Mouse (Mus musculus): ENCODE measurements around the gene Amotl2. TPM values are rescaled to one million over a fixed set of nuclear protein-coding genes. Genes with fewer than 3 reads are reported as not detected.

Amotl2 gene
- total and polyA plus RNA-seq, 3 experiments = not detected

DNA sequence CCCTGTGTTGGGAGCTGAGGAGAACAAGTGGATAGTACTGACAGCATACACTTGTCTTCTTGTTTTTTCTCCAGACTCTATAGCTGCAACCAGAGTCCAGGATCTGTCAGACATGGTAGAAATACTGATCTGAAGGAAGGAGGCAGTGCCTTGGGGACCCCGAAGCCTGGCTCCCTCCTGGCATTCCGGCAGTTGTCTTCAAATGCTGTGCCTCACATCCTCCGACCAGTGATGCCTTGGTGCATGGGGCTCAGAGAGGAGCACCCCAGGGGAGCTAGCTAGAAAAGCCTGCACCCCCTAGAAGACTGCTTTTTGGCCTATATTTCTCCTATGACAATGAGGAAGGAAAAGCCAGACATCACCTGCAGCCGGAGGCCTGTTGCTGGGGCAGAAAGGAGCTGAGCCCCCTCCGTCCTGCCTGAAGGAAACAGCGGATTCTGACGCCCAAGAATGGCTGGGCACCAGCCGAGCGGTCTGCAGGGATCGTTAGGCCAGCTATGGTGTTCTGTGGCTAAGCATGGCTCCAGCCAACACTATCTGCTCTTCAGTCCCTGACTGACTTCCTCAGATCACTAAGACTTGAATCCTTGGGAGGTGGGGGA, 15.2 kb downstream of the Amotl2 start:
- Histone ChIP-seq H3K9ac (ENCODE audit: control insufficient read depth, low read depth, low read length, poor library complexity, severe bottlenecking) (no peak overlapping the region), H3K9me3 (replicated peaks; ENCODE audit: insufficient read depth, low read length) (no peaks in the 10 kb centered on the region), H3K79me2 (ENCODE audit: control insufficient read depth, insufficient read depth, low read length, poor library complexity) (no peaks in the 10 kb centered on the region), H3K27me3 (ENCODE audit: control insufficient read depth in 1 of 2, insufficient read depth in 2 of 2, low read length in 2 of 2) (no peaks in the 10 kb centered on the region), H3K4me1 (ENCODE audit: control insufficient read depth in 1 of 2, insufficient read depth in 2 of 2, low read length in 2 of 2) (no peaks in the 10 kb centered on the region), H3K4me3 (ENCODE audit: control insufficient read depth in 1 of 2, insufficient read depth in 1 of 2, low read depth in 2 of 2, low read length in 2 of 2) (no peak overlapping the region), H3K27ac (ENCODE audit: control insufficient read depth, low read depth, low read length) (no peak overlapping the region), H3K36me3 (ENCODE audit: control insufficient read depth in 1 of 2, insufficient read depth in 2 of 2, low read length in 2 of 2) (no peaks in the 10 kb centered on the region)
- TF ChIP-seq ETS1 (IDR thresholded peaks at IDR 0.05; ENCODE audit: low read depth, low read length) (no peak), ZNF384 (IDR thresholded peaks at IDR 0.05; ENCODE audit: low read depth, low read length) (no peak), USF1 (IDR thresholded peaks at IDR 0.05; ENCODE audit: low read depth, low read length) (no peak), RCOR1 (IDR thresholded peaks at IDR 0.05; ENCODE audit: low read depth, low read length) (no peak), TAL1 (IDR thresholded peaks at IDR 0.05; ENCODE audit: low read length) (no peak), JUND (IDR thresholded peaks at IDR 0.05; ENCODE audit: low read depth, low read length) (no peak), RAD21 (IDR thresholded peaks at IDR 0.05; ENCODE audit: low read depth, low read length) (no peak), ELF1 (IDR thresholded peaks at IDR 0.05; ENCODE audit: low read depth, low read length) (no peak), SIN3A (IDR thresholded peaks at IDR 0.05; ENCODE audit: low read length) (no peak), USF2 (IDR thresholded peaks at IDR 0.05; ENCODE audit: borderline replicate concordance in 1 of 2, insufficient read depth in 1 of 2, low read depth in 1 of 2, low read length in 2 of 2) (no peak), MXI1 (IDR thresholded peaks at IDR 0.05; ENCODE audit: low read depth, low read length) (no peak), E2F4 (IDR thresholded peaks at IDR 0.05; ENCODE audit: borderline replicate concordance, low read depth, low read length) (no peak), MAZ (IDR thresholded peaks at IDR 0.05; ENCODE audit: low read depth, low read length) (no peak), BHLHE40 (IDR thresholded peaks at IDR 0.05; ENCODE audit: borderline replicate concordance, low read depth, low read length) (no peak)
- no peak for DNase-seq (ENCODE audit: low read depth, low spot score)

DNA sequence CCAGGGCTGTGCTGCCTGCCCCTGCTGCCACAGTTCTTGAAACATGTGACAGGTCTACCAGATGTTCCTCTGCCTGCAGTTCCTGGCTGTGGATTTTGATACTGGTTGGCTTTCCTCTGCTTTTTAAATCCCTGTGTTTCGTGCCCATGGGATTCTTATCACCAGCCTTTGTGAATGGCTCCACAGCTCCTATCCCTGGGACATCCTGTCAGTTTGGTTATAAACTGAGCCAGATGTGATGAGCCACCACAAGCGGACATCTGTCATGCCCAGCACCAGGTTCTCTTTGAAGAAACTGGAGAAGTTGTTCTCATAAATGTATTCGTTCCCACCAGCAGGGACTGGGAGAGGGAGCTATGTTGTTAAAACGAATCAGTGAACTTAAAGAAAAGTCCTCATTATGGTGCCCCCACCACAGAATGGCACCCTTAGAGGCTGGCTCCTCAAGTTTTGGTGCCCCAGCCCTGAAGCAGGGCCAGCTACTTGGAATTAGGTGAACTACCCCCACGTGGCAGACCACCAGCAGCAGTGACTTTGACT, 15.9 kb downstream of the Amotl2 start:
- H3K79me2 ChIP-seq (ENCODE audit: control insufficient read depth, insufficient read depth, low read length, poor library complexity) = no peaks in the 10 kb centered on the region
- no peak overlapping the region for H3K27ac ChIP-seq (ENCODE audit: control insufficient read depth, low read depth, low read length)
- H3K4me1 ChIP-seq (ENCODE audit: control insufficient read depth in 1 of 2, insufficient read depth in 2 of 2, low read length in 2 of 2) = no peaks in the 10 kb centered on the region
- no peaks in the 10 kb centered on the region for H3K9me3 ChIP-seq (replicated peaks; ENCODE audit: insufficient read depth, low read length)
- no peak overlapping the region for H3K9ac ChIP-seq (ENCODE audit: control insufficient read depth, low read depth, low read length, poor library complexity, severe bottlenecking)
- no peak for DNase-seq (ENCODE audit: low read depth, low spot score)
- H3K4me3 ChIP-seq (ENCODE audit: control insufficient read depth in 1 of 2, insufficient read depth in 1 of 2, low read depth in 2 of 2, low read length in 2 of 2) = no peak overlapping the region
- TF ChIP-seq NRF1 (IDR thresholded peaks at IDR 0.05; ENCODE audit: insufficient read depth, low read depth, low read length, poor library complexity, severe bottlenecking) (no peak), NELFE (IDR thresholded peaks at IDR 0.05; ENCODE audit: low read depth, low read length) (no peak), ZC3H11A (IDR thresholded peaks at IDR 0.05; ENCODE audit: low read depth, low read length) (no peak), RAD21 (IDR thresholded peaks at IDR 0.05; ENCODE audit: low read depth, low read length) (no peak), TCF12 (IDR thresholded peaks at IDR 0.05; ENCODE audit: low read depth, low read length) (no peak), HCFC1 (IDR thresholded peaks at IDR 0.05; ENCODE audit: low read depth, low read length) (no peak), BHLHE40 (IDR thresholded peaks at IDR 0.05; ENCODE audit: borderline replicate concordance, low read depth, low read length) (no peak), ZNF384 (IDR thresholded peaks at IDR 0.05; ENCODE audit: low read depth, low read length) (no peak), CTCF (IDR thresholded peaks at IDR 0.05 in 2 of 3, conservative IDR thresholded peaks at IDR 0.05 in 1 of 3; ENCODE audit: control insufficient read depth in 1 of 3, insufficient read depth in 1 of 3, low read depth in 2 of 3, low read length in 3 of 3, poor library complexity in 1 of 3, severe bottlenecking in 1 of 3) (no peak), MXI1 (IDR thresholded peaks at IDR 0.05; ENCODE audit: low read depth, low read length) (no peak), ELF1 (IDR thresholded peaks at IDR 0.05; ENCODE audit: low read depth, low read length) (no peak), ETS1 (IDR thresholded peaks at IDR 0.05; ENCODE audit: low read depth, low read length) (no peak), USF1 (IDR thresholded peaks at IDR 0.05; ENCODE audit: low read depth, low read length) (no peak), MAX (IDR thresholded peaks at IDR 0.05; ENCODE audit: low read length) (no peak), KAT2A (conservative IDR thresholded peaks at IDR 0.05; ENCODE audit: low read depth, low read length) (no peak), MEF2A (IDR thresholded peaks at IDR 0.05; ENCODE audit: extremely low read depth, insufficient replicate concordance, low read depth, low read length, poor library complexity, severe bottlenecking) (no peak)
- H3K27me3 ChIP-seq (ENCODE audit: control insufficient read depth in 1 of 2, insufficient read depth in 2 of 2, low read length in 2 of 2) = no peaks in the 10 kb centered on the region
- H3K36me3 ChIP-seq (ENCODE audit: control insufficient read depth in 1 of 2, insufficient read depth in 2 of 2, low read length in 2 of 2) = no peaks in the 10 kb centered on the region

Measured in MEL (cell line).